18 mouse cellular contexts compared by ENCODE assay signal in the genomic region with DNA sequence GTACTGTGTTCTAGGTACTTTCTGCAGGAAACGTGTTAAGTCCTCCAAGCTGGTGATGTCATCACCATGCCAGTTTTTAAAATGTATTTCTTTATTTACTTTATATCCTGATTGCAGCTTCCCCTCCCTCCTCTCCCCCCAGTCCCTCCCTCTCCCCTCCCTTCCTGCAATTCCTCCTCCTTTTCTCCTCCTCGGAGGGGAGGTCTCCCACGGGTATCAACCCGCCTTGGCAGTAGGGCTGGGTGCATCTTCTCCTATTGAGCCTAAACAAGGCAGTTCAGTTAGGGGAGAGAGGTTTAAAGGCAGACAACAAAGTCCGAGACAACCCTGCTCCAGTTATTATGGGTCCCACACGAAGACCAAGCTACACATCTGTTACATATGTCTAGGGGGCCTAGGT. TPM values are rescaled to one million over a fixed set of nuclear protein-coding genes. Genes with fewer than 3 reads are reported as not detected.
A peak's percentile ranks its signal among the peaks of the same experiment; 100 is the strongest.
DNase-seq lines count a peak whose midpoint lies in the region; ATAC-seq lines count a peak whose summit lies in the region.
"Had no signal": no experiment of that assay in that cellular context is flagged by ENCODE, and none has a peak within 500 bp of the region (broad histone marks: within the 10 kb centered on the region; RNA-seq: fewer than 3 reads in every experiment).

No protein-coding gene starts in this region.

- H3K27me3 ChIP-seq in heart, embryonic 13.5 days (replicated peaks): peaks cover 4% of the 10 kb centered on the region; the same call in 1 of the 2 replicates
- H3K27me3 ChIP-seq in liver, embryonic 12.5 days (replicated peaks): peaks cover 23% of the 10 kb centered on the region
- peaks cover 4% of the 10 kb centered on the region; the same call in 1 of the 2 replicates for H3K27me3 ChIP-seq in liver, embryonic 11.5 days (replicated peaks; ENCODE audit: control insufficient read depth, insufficient read depth, low read length)
- no peaks in the 10 kb centered on the region for H3K27me3 ChIP-seq in heart, embryonic 14.5 days (ENCODE audit: control insufficient read depth, insufficient read depth, low read length)
- H3K27me3 ChIP-seq in intestine, embryonic 15.5 days (replicated peaks): 0 out of 2 replicates have a peak, but pooled peaks cover 2% of the 10 kb centered on the region
- H3K27me3 ChIP-seq: midbrain, embryonic 13.5 days had no signal

- no peak overlapping the region for H3K9ac ChIP-seq in heart, embryonic 13.5 days
- no peak overlapping the region for H3K9ac ChIP-seq in liver, embryonic 12.5 days
- H3K9ac ChIP-seq in liver, embryonic 11.5 days (ENCODE audit: low read depth, low read length): no peak overlapping the region
- H3K9ac ChIP-seq in heart, embryonic 14.5 days (ENCODE audit: low read length): no peak overlapping the region
- H3K9ac ChIP-seq in intestine, embryonic 15.5 days: no peak overlapping the region
- H3K9ac ChIP-seq: hindbrain, embryonic 14.5 days; liver, embryonic 14.5 days; midbrain, embryonic 13.5 days had no signal

- no peak overlapping the region for H3K4me2 ChIP-seq in heart, embryonic 13.5 days
- H3K4me2 ChIP-seq in liver, embryonic 12.5 days: no peak overlapping the region
- no peak overlapping the region for H3K4me2 ChIP-seq in liver, embryonic 11.5 days
- no peak overlapping the region for H3K4me2 ChIP-seq in heart, embryonic 14.5 days (ENCODE audit: low read length)
- no peak overlapping the region for H3K4me2 ChIP-seq in intestine, embryonic 15.5 days (replicated peaks)
- H3K4me2 ChIP-seq: hindbrain, embryonic 14.5 days; midbrain, embryonic 13.5 days had no signal

- WGBS in heart, embryonic 13.5 days: 51% methylated on average over 6 of the region's 6 CpGs
- WGBS in liver, embryonic 12.5 days (ENCODE audit: insufficient replicate concordance): 54% methylated on average over 6 of the region's 6 CpGs
- WGBS in liver, embryonic 11.5 days: 64% methylated on average over 6 of the region's 6 CpGs
- 60% methylated on average over 6 of the region's 6 CpGs for WGBS in heart, embryonic 14.5 days
- 52% methylated on average over 6 of the region's 6 CpGs for WGBS in intestine, embryonic 15.5 days

- no peak for ATAC-seq in heart, embryonic 13.5 days (ENCODE audit: extremely low read depth, insufficient number of reproducible peaks, low FRiP score, low TSS enrichment)
- no peak for ATAC-seq in liver, embryonic 12.5 days
- ATAC-seq in liver, embryonic 11.5 days (replicated peaks; ENCODE audit: low FRiP score): no peak
- no peak for ATAC-seq in heart, embryonic 14.5 days (ENCODE audit: insufficient number of reproducible peaks, insufficient read depth, low FRiP score, low read depth)
- ATAC-seq in intestine, embryonic 15.5 days: no peak
- ATAC-seq: CD4-positive, CD25-positive, alpha-beta regulatory T cell, adult 4 months; midbrain, embryonic 13.5 days had no signal

- H3K4me3 ChIP-seq in heart, embryonic 13.5 days: no peak overlapping the region
- no peak overlapping the region for H3K4me3 ChIP-seq in liver, embryonic 12.5 days
- no peak overlapping the region for H3K4me3 ChIP-seq in liver, embryonic 11.5 days (ENCODE audit: low read depth, low read length)
- no peak overlapping the region for H3K4me3 ChIP-seq in heart, embryonic 14.5 days (ENCODE audit: control insufficient read depth in 1 of 2, insufficient read depth in 1 of 2, low read depth in 1 of 2, low read length in 2 of 2)
- H3K4me3 ChIP-seq in intestine, embryonic 15.5 days (replicated peaks): no peak overlapping the region
- H3K4me3 ChIP-seq: embryonic facial prominence, embryonic 10.5 days; midbrain, embryonic 13.5 days had no signal

- intact Hi-C loops in heart, postnatal 36 days (cut with DNase I): no loop called here

- peaks cover 4% of the 10 kb centered on the region; the same call in 1 of the 2 replicates for H3K36me3 ChIP-seq in heart, embryonic 13.5 days
- no peaks in the 10 kb centered on the region for H3K36me3 ChIP-seq in liver, embryonic 12.5 days
- H3K36me3 ChIP-seq in liver, embryonic 11.5 days (ENCODE audit: control insufficient read depth, insufficient read depth, low read length): no peaks in the 10 kb centered on the region
- no peaks in the 10 kb centered on the region for H3K36me3 ChIP-seq in heart, embryonic 14.5 days (ENCODE audit: control insufficient read depth, insufficient read depth, low read length)
- H3K36me3 ChIP-seq in intestine, embryonic 15.5 days: no peaks in the 10 kb centered on the region
- H3K36me3 ChIP-seq: embryonic facial prominence, embryonic 10.5 days; midbrain, embryonic 13.5 days had no signal

- H3K4me1 ChIP-seq in heart, embryonic 13.5 days: peaks cover 49% of the 10 kb centered on the region
- no peaks in the 10 kb centered on the region for H3K4me1 ChIP-seq in liver, embryonic 12.5 days
- no peaks in the 10 kb centered on the region for H3K4me1 ChIP-seq in liver, embryonic 11.5 days (replicated peaks; ENCODE audit: control insufficient read depth, insufficient read depth, low read length)
- H3K4me1 ChIP-seq in heart, embryonic 14.5 days (ENCODE audit: control insufficient read depth in 2 of 2, insufficient read depth in 2 of 2, low read length in 2 of 2): peaks cover 22 to 26% of the 10 kb centered on the region in 2 experiments
- H3K4me1 ChIP-seq in intestine, embryonic 15.5 days (replicated peaks): peaks cover 11% of the 10 kb centered on the region

- DNase-seq in heart, postnatal 36 days: no peak
- no peak for DNase-seq in liver, embryonic 11.5 days (ENCODE audit: low spot score)
- no peak for DNase-seq in T-cell, adult 2 months (ENCODE audit: low spot score)
- no peak for DNase-seq in right cerebral cortex, postnatal 10 days (ENCODE audit: low spot score in 2 of 2)
- DNase-seq: cerebellum, postnatal 14 days; thymus, adult 18-20 months had no signal

- H3K27ac ChIP-seq in heart, embryonic 13.5 days (replicated peaks): peak overlapping the region; percentile 92
- 0 out of 2 replicates have a peak overlapping the region, but pooled peaks have one; percentile 4 for H3K27ac ChIP-seq in liver, embryonic 12.5 days
- no peak overlapping the region for H3K27ac ChIP-seq in liver, embryonic 11.5 days (ENCODE audit: low read depth, low read length)
- peak overlapping the region; percentile 67 to 87 for H3K27ac ChIP-seq in heart, embryonic 14.5 days (replicated peaks in 1 of 2; ENCODE audit: control insufficient read depth in 1 of 2, insufficient read depth in 1 of 2, low read depth in 2 of 2, low read length in 2 of 2)
- peak overlapping the region; percentile 82 for H3K27ac ChIP-seq in intestine, embryonic 15.5 days
- H3K27ac ChIP-seq: hindbrain, embryonic 14.5 days; liver, embryonic 14.5 days had no signal

- no peaks in the 10 kb centered on the region for H3K9me3 ChIP-seq in heart, embryonic 13.5 days
- H3K9me3 ChIP-seq in liver, embryonic 12.5 days (replicated peaks): no peaks in the 10 kb centered on the region
- no peaks in the 10 kb centered on the region for H3K9me3 ChIP-seq in liver, embryonic 11.5 days (ENCODE audit: control insufficient read depth, low read length)
- H3K9me3 ChIP-seq in heart, embryonic 14.5 days (ENCODE audit: control insufficient read depth, low read length): no peaks in the 10 kb centered on the region
- no peaks in the 10 kb centered on the region for H3K9me3 ChIP-seq in intestine, embryonic 15.5 days
- H3K9me3 ChIP-seq: embryonic facial prominence, embryonic 10.5 days; midbrain, embryonic 13.5 days had no signal

RNA-seq across cellular contexts. Expression of gene Rem1, which starts 12.1 kb away (rescaled TPM):
- polyA plus RNA-seq in heart, embryonic 13.5 days (2015; fragmentation: Nextera tagmentation; extraction: Ambion mirVana): 10.5 and 12.6 TPM in 2 replicates
- total RNA-seq in heart, postnatal 36 days (2021): 1 to 10 TPM; 6.5 to 7.8 TPM
- polyA plus RNA-seq in liver, embryonic 12.5 days (2016; fragmentation: Nextera tagmentation; extraction: Ambion mirVana): 1.3 and 1.4 TPM in 2 replicates
- polyA plus RNA-seq in liver, embryonic 11.5 days (2014; fragmentation: Nextera tagmentation; extraction: Ambion mirVana): 1.2 and 1.6 TPM in 2 replicates
- polyA plus RNA-seq in heart, embryonic 14.5 days (2014; fragmentation: Nextera tagmentation; extraction: Ambion mirVana): 13.0 and 13.2 TPM in 2 replicates
- 10.0 and 10.3 TPM in 2 replicates for polyA plus RNA-seq in intestine, embryonic 15.5 days (2015; fragmentation: Nextera tagmentation; extraction: Ambion mirVana)
- polyA plus RNA-seq: CD4-positive, CD25-positive, alpha-beta regulatory T cell, adult 4 months had no signal

RNA-seq across cellular contexts. Expression of gene Defb25, which starts 16.0 kb away (rescaled TPM):
- polyA plus RNA-seq in heart, embryonic 13.5 days (2015; fragmentation: Nextera tagmentation; extraction: Ambion mirVana): 0.68 and 1.1 TPM in 2 replicates
- not detected for total RNA-seq in heart, postnatal 36 days (2021)
- 0.56 TPM in 1 of 2 replicates, not detected in the other for polyA plus RNA-seq in liver, embryonic 12.5 days (2016; fragmentation: Nextera tagmentation; extraction: Ambion mirVana)
- polyA plus RNA-seq in liver, embryonic 11.5 days (2014; fragmentation: Nextera tagmentation; extraction: Ambion mirVana): not detected in 2 replicates
- 0.94 and 0.95 TPM in 2 replicates for polyA plus RNA-seq in heart, embryonic 14.5 days (2014; fragmentation: Nextera tagmentation; extraction: Ambion mirVana)
- 0.67 and 2.3 TPM in 2 replicates for polyA plus RNA-seq in intestine, embryonic 15.5 days (2015; fragmentation: Nextera tagmentation; extraction: Ambion mirVana)
- total RNA-seq: gastrocnemius, adult 8-10 months; layer of hippocampus, adult 8-10 months had no signal
- polyA plus RNA-seq: brain, embryonic 14.5 days; CD4-positive, CD25-positive, alpha-beta regulatory T cell, adult 4 months; embryonic facial prominence, embryonic 10.5 days; hindbrain, embryonic 14.5 days; liver, embryonic 14.5 days; midbrain, embryonic 13.5 days had no signal

RNA-seq across cellular contexts. Expression of gene H13, which starts 30.4 kb away (rescaled TPM):
- polyA plus RNA-seq in heart, embryonic 13.5 days (2015; fragmentation: Nextera tagmentation; extraction: Ambion mirVana): 81.9 and 84.7 TPM in 2 replicates
- 10 to 100 TPM; 33.1 to 41.2 TPM for total RNA-seq in heart, postnatal 36 days (2021)
- polyA plus RNA-seq in liver, embryonic 12.5 days (2016; fragmentation: Nextera tagmentation; extraction: Ambion mirVana): 57.5 and 59.1 TPM in 2 replicates
- polyA plus RNA-seq in liver, embryonic 11.5 days (2014; fragmentation: Nextera tagmentation; extraction: Ambion mirVana): 88.6 and 92.1 TPM in 2 replicates
- 70.6 and 74.6 TPM in 2 replicates for polyA plus RNA-seq in heart, embryonic 14.5 days (2014; fragmentation: Nextera tagmentation; extraction: Ambion mirVana)
- 115 and 120 TPM in 2 replicates for polyA plus RNA-seq in intestine, embryonic 15.5 days (2015; fragmentation: Nextera tagmentation; extraction: Ambion mirVana)

RNA-seq across cellular contexts. Expression of gene Defb36, which starts 34.7 kb away (rescaled TPM):
- polyA plus RNA-seq in heart, embryonic 13.5 days (2015; fragmentation: Nextera tagmentation; extraction: Ambion mirVana): not detected in 2 replicates
- total RNA-seq in heart, postnatal 36 days (2021): not detected
- polyA plus RNA-seq in liver, embryonic 12.5 days (2016; fragmentation: Nextera tagmentation; extraction: Ambion mirVana): not detected in 2 replicates
- not detected in 2 replicates for polyA plus RNA-seq in liver, embryonic 11.5 days (2014; fragmentation: Nextera tagmentation; extraction: Ambion mirVana)
- not detected in 2 replicates for polyA plus RNA-seq in heart, embryonic 14.5 days (2014; fragmentation: Nextera tagmentation; extraction: Ambion mirVana)
- not detected in 2 replicates for polyA plus RNA-seq in intestine, embryonic 15.5 days (2015; fragmentation: Nextera tagmentation; extraction: Ambion mirVana)
- total RNA-seq: gastrocnemius, adult 8-10 months; layer of hippocampus, adult 8-10 months had no signal
- polyA plus RNA-seq: brain, embryonic 14.5 days; CD4-positive, CD25-positive, alpha-beta regulatory T cell, adult 4 months; embryonic facial prominence, embryonic 10.5 days; hindbrain, embryonic 14.5 days; liver, embryonic 14.5 days; midbrain, embryonic 13.5 days had no signal

RNA-seq across cellular contexts. Expression of gene Defb45, which starts 39.7 kb away (rescaled TPM):
- not detected in 2 replicates for polyA plus RNA-seq in heart, embryonic 13.5 days (2015; fragmentation: Nextera tagmentation; extraction: Ambion mirVana)
- total RNA-seq in heart, postnatal 36 days (2021): not detected
- polyA plus RNA-seq in liver, embryonic 12.5 days (2016; fragmentation: Nextera tagmentation; extraction: Ambion mirVana): not detected in 2 replicates
- polyA plus RNA-seq in liver, embryonic 11.5 days (2014; fragmentation: Nextera tagmentation; extraction: Ambion mirVana): not detected in 2 replicates
- polyA plus RNA-seq in heart, embryonic 14.5 days (2014; fragmentation: Nextera tagmentation; extraction: Ambion mirVana): not detected in 2 replicates
- not detected in 2 replicates for polyA plus RNA-seq in intestine, embryonic 15.5 days (2015; fragmentation: Nextera tagmentation; extraction: Ambion mirVana)
- total RNA-seq: layer of hippocampus, adult 8-10 months had no signal
- polyA plus RNA-seq: brain, embryonic 14.5 days; CD4-positive, CD25-positive, alpha-beta regulatory T cell, adult 4 months; embryonic facial prominence, embryonic 10.5 days; hindbrain, embryonic 14.5 days; liver, embryonic 14.5 days; midbrain, embryonic 13.5 days had no signal
